Mouse (Mus musculus) ES-Bruce4 (cell line): ENCODE results near the gene Mrps27.

Source experiments
- CTCF ChIP-seq: IDR thresholded peaks from one replicate; pipeline ENCODE4 v1.8.1; 2011; ENCODE audit warnings: low read depth, low read length
- EP300 ChIP-seq: IDR thresholded peaks from 2 replicates; pipeline ENCODE4 v1.6.1; 2011; ENCODE audit warnings: low read depth, low read length; ENCODE audit not compliant: insufficient read depth

- TF ChIP-seq CTCF (no peak), EP300 (no peak)
Measured at GRCm38 (mm10) chr13:99320453-99320852, 24.1 kb upstream of the Mrps27 start.
